Mouse (Mus musculus) neural tube, embryonic 14.5 days (tissue): ENCODE measurements at regions not wholly inside any gene's neighbourhood (a gene's known extent, or its start where the extent isn't known, plus 50 kb on each side); places are given as distances from the start of the nearest gene placed in this dataset.

ENCODE experiments used
- ATAC-seq: fragments of 200-750 bp; cut with Nextera tagmentation; 2 replicates; pipeline ENCODE4 v1.8.0; 2017; ENCODE audit warnings: low read depth, mild to moderate bottlenecking, moderate TSS enrichment, moderate library complexity
- H3K27ac ChIP-seq: fragments of 300-500 bp; sonication (generic); 2 replicates; pipeline ENCODE4 v1.5.1; 2014; ENCODE audit warnings: low read depth, mild to moderate bottlenecking, control low read depth, low read length, moderate library complexity, mixed read lengths
- H3K27me3 ChIP-seq: fragments of 300-500 bp; sonication (generic); 2 replicates; pipeline ENCODE4 v1.6.1; 2014; ENCODE audit warnings: low read length; ENCODE audit not compliant: control insufficient read depth, insufficient read depth
- H3K36me3 ChIP-seq: fragments of 300-500 bp; sonication (generic); 2 replicates; pipeline ENCODE4 v1.6.1; 2014; ENCODE audit warnings: low read length, mixed read lengths; ENCODE audit not compliant: control insufficient read depth, insufficient read depth
- H3K4me1 ChIP-seq: fragments of 300-500 bp; sonication (generic); 2 replicates; pipeline ENCODE4 v1.6.1; 2014; ENCODE audit warnings: low read length; ENCODE audit not compliant: control insufficient read depth, insufficient read depth
- H3K4me2 ChIP-seq: fragments of 300-500 bp; sonication (generic); 2 replicates; pipeline ENCODE4 v1.6.1; 2014; ENCODE audit warnings: mild to moderate bottlenecking, low read depth, low read length, control low read depth
- H3K4me3 ChIP-seq: fragments of 300-500 bp; sonication (generic); 2 replicates; pipeline ENCODE4 v1.5.1; 2014; ENCODE audit warnings: low read depth, low read length, control low read depth, mixed read lengths
- H3K9ac ChIP-seq: fragments of 300-500 bp; sonication (generic); replicated peaks from 2 replicates; pipeline ENCODE4 v1.6.1; 2014; ENCODE audit warnings: low read depth, mild to moderate bottlenecking, control low read depth, low read length, mixed read lengths
- H3K9me3 ChIP-seq: fragments of 300-500 bp; sonication (generic); 2 replicates; pipeline ENCODE4 v1.6.1; 2016; ENCODE audit warnings: low read length; ENCODE audit not compliant: control insufficient read depth
- WGBS: fragments of 180-500 bp; shearing (Covaris S2); extraction: QIAGEN DNeasy Blood & Tissue Kit; methylation state at CpG from one replicate; pipeline ENCODE4 v1.1.7; 2014; 5-methylcytosine and 5-hydroxymethylcytosine counted together

GRCm38 (mm10) chr12:12570563-12571251 is 308.8 kb downstream of the Fam49a start:
- H3K9ac ChIP-seq, result no peak overlapping the region
- H3K27ac ChIP-seq, result no peak overlapping the region
- no peaks in the 10 kb centered on the region for H3K4me1 ChIP-seq
- 95% methylated on average over 7 of the region's 7 CpGs for WGBS
- no peak for ATAC-seq
- H3K27me3 ChIP-seq, result no peaks in the 10 kb centered on the region
- H3K4me2 ChIP-seq, result no peak overlapping the region
- no peaks in the 10 kb centered on the region for H3K9me3 ChIP-seq
- H3K4me3 ChIP-seq, result no peak overlapping the region
- H3K36me3 ChIP-seq, result no peaks in the 10 kb centered on the region

- no peak overlapping the region for H3K27ac ChIP-seq
- H3K4me1 ChIP-seq, result no peaks in the 10 kb centered on the region
- no peak for ATAC-seq
- H3K4me2 ChIP-seq, result no peak overlapping the region
- H3K4me3 ChIP-seq, result no peak overlapping the region
- no peaks in the 10 kb centered on the region for H3K27me3 ChIP-seq
- 95% methylated on average over 3 of the region's 3 CpGs for WGBS
- H3K36me3 ChIP-seq, result no peaks in the 10 kb centered on the region
- no peaks in the 10 kb centered on the region for H3K9me3 ChIP-seq
- no peak overlapping the region for H3K9ac ChIP-seq
These were observed 305.8 kb downstream of the Fam49a start for GRCm38 (mm10) chr12:12567734-12568104.

- no peak overlapping the region for H3K9ac ChIP-seq
- H3K36me3 ChIP-seq, result no peaks in the 10 kb centered on the region
- H3K4me3 ChIP-seq, result no peak overlapping the region
- no peak overlapping the region for H3K4me2 ChIP-seq
- 95% methylated on average over 7 of the region's 7 CpGs for WGBS
- H3K4me1 ChIP-seq, result no peaks in the 10 kb centered on the region
- no peak overlapping the region for H3K27ac ChIP-seq
- no peak for ATAC-seq
- no peaks in the 10 kb centered on the region for H3K27me3 ChIP-seq
- H3K9me3 ChIP-seq, result no peaks in the 10 kb centered on the region
These were observed 305.3 kb downstream of the Fam49a start for GRCm38 (mm10) chr12:12567058-12567733.

- ATAC-seq, result no peak
- no peaks in the 10 kb centered on the region for H3K4me1 ChIP-seq
- 95% methylated on average over 1 of the region's 1 CpGs for WGBS
- no peak overlapping the region for H3K9ac ChIP-seq
- no peaks in the 10 kb centered on the region for H3K27me3 ChIP-seq
- no peaks in the 10 kb centered on the region for H3K36me3 ChIP-seq
- H3K4me2 ChIP-seq, result no peak overlapping the region
- H3K9me3 ChIP-seq, result no peaks in the 10 kb centered on the region
- no peak overlapping the region for H3K27ac ChIP-seq
- H3K4me3 ChIP-seq, result no peak overlapping the region
These were observed 300.3 kb downstream of the Fam49a start for GRCm38 (mm10) chr12:12562267-12562666.

- WGBS, result 84% methylated on average over 5 of the region's 5 CpGs
These were observed 289.9 kb downstream of the Fam49a start for GRCm38 (mm10) chr12:12551818-12552217.

GRCm38 (mm10) chr12:12549649-12550048 is 287.7 kb downstream of the Fam49a start:
- Histone ChIP-seq H3K9ac (no peak overlapping the region), H3K9me3 (no peaks in the 10 kb centered on the region), H3K4me3 (no peak overlapping the region), H3K36me3 (no peaks in the 10 kb centered on the region), H3K4me1 (no peaks in the 10 kb centered on the region), H3K4me2 (no peak overlapping the region), H3K27ac (no peak overlapping the region), H3K27me3 (no peaks in the 10 kb centered on the region)
- WGBS, result 89% methylated on average over 3 of the region's 3 CpGs
- ATAC-seq, result no peak

More at GRCm38 (mm10) chr12:12551818-12552217, 289.9 kb downstream of the Fam49a start:
- Histone ChIP-seq H3K36me3 (no peaks in the 10 kb centered on the region), H3K9ac (no peak overlapping the region), H3K4me3 (no peak overlapping the region), H3K4me2 (no peak overlapping the region), H3K27ac (no peak overlapping the region), H3K4me1 (no peaks in the 10 kb centered on the region), H3K27me3 (no peaks in the 10 kb centered on the region), H3K9me3 (no peaks in the 10 kb centered on the region)
- ATAC-seq, result no peak

GRCm38 (mm10) chr12:12548688-12549087 is 286.7 kb downstream of the Fam49a start:
- no peak overlapping the region for H3K9ac ChIP-seq
- H3K4me1 ChIP-seq, result no peaks in the 10 kb centered on the region
- no peaks in the 10 kb centered on the region for H3K27me3 ChIP-seq
- H3K36me3 ChIP-seq, result no peaks in the 10 kb centered on the region
- no peak for ATAC-seq
- no peaks in the 10 kb centered on the region for H3K9me3 ChIP-seq
- H3K4me3 ChIP-seq, result no peak overlapping the region
- no peak overlapping the region for H3K4me2 ChIP-seq
- H3K27ac ChIP-seq, result no peak overlapping the region
- WGBS, result 83% methylated on average over 2 of the region's 2 CpGs

GRCm38 (mm10) chr12:12547477-12547876 is 285.5 kb downstream of the Fam49a start:
- H3K4me1 ChIP-seq, result no peaks in the 10 kb centered on the region
- no peak overlapping the region for H3K9ac ChIP-seq
- WGBS, result 85% methylated on average over 1 of the region's 1 CpGs
- no peak overlapping the region for H3K4me2 ChIP-seq
- H3K27ac ChIP-seq, result no peak overlapping the region
- no peak for ATAC-seq
- no peak overlapping the region for H3K4me3 ChIP-seq
- H3K36me3 ChIP-seq, result no peaks in the 10 kb centered on the region
- no peaks in the 10 kb centered on the region for H3K9me3 ChIP-seq
- no peaks in the 10 kb centered on the region for H3K27me3 ChIP-seq

- no peak for ATAC-seq
- H3K4me3 ChIP-seq, result no peak overlapping the region
- no peaks in the 10 kb centered on the region for H3K4me1 ChIP-seq
- no peaks in the 10 kb centered on the region for H3K9me3 ChIP-seq
- H3K4me2 ChIP-seq, result no peak overlapping the region
- 92% methylated on average over 5 of the region's 5 CpGs for WGBS
- no peaks in the 10 kb centered on the region for H3K36me3 ChIP-seq
- H3K27ac ChIP-seq, result no peak overlapping the region
- no peaks in the 10 kb centered on the region for H3K27me3 ChIP-seq
- H3K9ac ChIP-seq, result no peak overlapping the region
These were observed 284.6 kb downstream of the Fam49a start for GRCm38 (mm10) chr12:12546372-12547031.
